Mouse (Mus musculus): ENCODE results near the gene Cd63. TPM values are rescaled to one million over a fixed set of nuclear protein-coding genes. Genes with fewer than 3 reads are reported as not detected.

Gene Cd63
- total and polyA plus RNA-seq, 3 experiments, result 0.04 to 1.7 (median 0.22) TPM

DNA sequence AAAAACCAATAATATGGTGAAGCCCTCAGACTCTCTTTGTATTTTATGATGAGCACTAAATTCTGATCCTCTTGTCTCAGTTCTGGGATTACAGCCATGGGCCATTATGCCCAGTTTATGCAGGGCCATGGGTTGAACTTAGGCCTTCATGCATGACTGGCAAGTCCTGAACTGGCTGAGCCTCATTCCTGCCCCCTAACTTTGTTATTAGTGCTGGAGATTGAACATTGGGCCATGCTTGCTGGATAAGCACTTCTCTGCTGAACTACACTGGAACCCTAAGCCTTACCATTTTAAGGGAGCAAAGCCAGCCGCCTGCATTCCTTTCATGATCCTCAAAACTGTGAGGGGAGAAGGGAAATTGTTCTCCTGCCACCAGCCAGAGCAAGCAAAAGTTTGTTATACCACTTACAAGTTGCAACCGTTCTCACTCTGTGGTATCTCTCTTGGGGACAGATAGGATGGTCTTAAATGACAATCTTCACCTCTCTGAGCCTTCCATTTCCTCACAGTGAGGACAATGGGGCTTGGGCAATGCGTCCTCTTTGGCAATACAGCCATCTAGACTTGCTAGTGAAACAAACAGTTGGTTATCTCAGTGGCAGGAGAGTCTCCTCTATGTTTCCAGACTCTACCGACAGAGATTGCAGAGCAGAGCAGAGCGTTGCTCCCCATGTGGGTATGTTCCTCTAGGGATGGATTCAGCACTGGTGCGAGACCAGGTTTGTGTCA lies 864 bp upstream of the Cd63 start:
- Histone ChIP-seq H3K9me3 (replicated peaks) (no peaks in the 10 kb centered on the region), H3K36me3 (replicated peaks) (no peaks in the 10 kb centered on the region), H3K27me3 (ENCODE audit: insufficient read depth, low read length) (peaks cover 41% of the 10 kb centered on the region), H3K4me1 (ENCODE audit: insufficient read depth, low read depth, low read length) (peaks cover 11% of the 10 kb centered on the region), H3K4me3 (ENCODE audit: low read depth, low read length) (no peak overlapping the region)
- DNase-seq (ENCODE audit: low spot score) (no peak), ATAC-seq (ENCODE audit: extremely low read depth, insufficient number of reproducible peaks, low FRiP score, poor library complexity, severe bottlenecking) (no peak)
- TF ChIP-seq TAL1 (conservative IDR thresholded peaks at IDR 0.05; ENCODE audit: low read depth, low read length) (no peak), CTCF (IDR thresholded peaks at IDR 0.05; ENCODE audit: low read depth, low read length) (no peak), POLR2AphosphoS5 (IDR thresholded peaks at IDR 0.05; ENCODE audit: insufficient replicate concordance, low read depth, low read length) (no peak), GATA2 (IDR thresholded peaks at IDR 0.05; ENCODE audit: borderline replicate concordance, low read depth, low read length) (no peak)

DNA sequence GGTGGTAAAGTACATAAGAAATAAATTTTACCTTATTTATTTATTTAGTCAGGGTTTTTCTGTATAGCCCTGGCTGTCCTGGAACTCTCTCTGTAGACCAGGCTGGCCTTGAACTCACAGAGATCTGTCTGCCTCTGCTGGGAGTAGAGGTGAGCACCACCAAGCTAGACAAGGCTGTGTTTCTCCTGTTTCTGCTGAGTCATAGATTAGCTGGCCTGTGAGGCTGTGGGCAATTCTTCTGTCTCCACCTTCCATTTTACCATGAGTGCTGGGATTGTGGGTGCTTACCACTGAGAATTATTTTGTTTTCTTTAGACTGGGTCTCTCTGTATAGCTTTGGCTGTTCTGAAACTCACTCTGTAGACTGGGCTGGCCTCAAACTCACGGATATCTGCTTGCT lies 620 bp downstream of the Cd63 start:
- Histone ChIP-seq H3K4me3 (ENCODE audit: low read depth, low read length) (no peak overlapping the region), H3K4me1 (ENCODE audit: insufficient read depth, low read depth, low read length) (peaks cover 3% of the 10 kb centered on the region; the same call in 1 of the 2 replicates)
- no peak for ATAC-seq (ENCODE audit: extremely low read depth, insufficient number of reproducible peaks, low FRiP score, poor library complexity, severe bottlenecking)

DNA sequence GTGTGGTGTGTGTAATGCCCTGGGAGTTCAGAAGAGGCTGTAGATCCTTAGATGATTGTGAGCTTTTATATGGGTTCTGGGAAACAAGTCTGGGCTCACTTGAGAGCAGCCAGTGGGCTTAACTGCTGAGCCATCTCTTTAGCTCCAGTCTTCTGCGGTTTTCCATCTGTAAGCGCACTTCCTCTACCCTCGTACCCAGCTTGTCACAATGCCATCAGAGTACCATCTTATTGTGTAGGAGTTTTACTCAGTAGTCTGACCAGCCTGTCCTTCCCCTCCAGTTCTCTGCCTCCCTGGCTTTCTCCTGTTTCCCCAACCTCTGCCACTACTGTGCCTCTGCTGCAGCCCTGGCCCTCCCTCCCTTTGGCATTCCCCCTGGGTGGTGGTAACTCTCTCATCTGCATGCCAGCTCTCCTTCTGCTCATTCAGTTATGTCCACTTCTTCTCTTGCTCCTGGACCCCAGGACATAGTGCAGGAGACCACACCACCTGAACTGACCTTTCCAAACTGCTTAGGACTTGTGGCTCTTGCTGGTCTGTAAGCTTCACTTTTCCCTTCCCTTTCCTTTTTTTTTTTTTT lies 1.7 kb downstream of the Cd63 start:
- peaks cover 37% of the 10 kb centered on the region for H3K27me3 ChIP-seq (ENCODE audit: insufficient read depth, low read length)
- no peak for DNase-seq (ENCODE audit: low spot score)
- no peak for ATAC-seq (ENCODE audit: extremely low read depth, insufficient number of reproducible peaks, low FRiP score, poor library complexity, severe bottlenecking)
- no peak overlapping the region for H3K4me3 ChIP-seq (ENCODE audit: low read depth, low read length)
- H3K36me3 ChIP-seq (replicated peaks), result no peaks in the 10 kb centered on the region
- H3K4me1 ChIP-seq (ENCODE audit: insufficient read depth, low read depth, low read length), result peaks cover 3% of the 10 kb centered on the region; the same call in 1 of the 2 replicates
- TF ChIP-seq GATA1 (IDR thresholded peaks at IDR 0.05; ENCODE audit: borderline replicate concordance, low read length) (no peak), TAL1 (conservative IDR thresholded peaks at IDR 0.05; ENCODE audit: low read depth, low read length) (no peak), GATA2 (IDR thresholded peaks at IDR 0.05; ENCODE audit: borderline replicate concordance, low read depth, low read length) (no peak), POLR2AphosphoS5 (IDR thresholded peaks at IDR 0.05; ENCODE audit: insufficient replicate concordance, low read depth, low read length) (no peak), CTCF (IDR thresholded peaks at IDR 0.05; ENCODE audit: low read depth, low read length) (no peak)
- no peaks in the 10 kb centered on the region for H3K9me3 ChIP-seq (replicated peaks)

More for the DNA sequence above, 620 bp downstream of the Cd63 start:
- TF ChIP-seq TAL1 (conservative IDR thresholded peaks at IDR 0.05; ENCODE audit: low read depth, low read length) (no peak), POLR2AphosphoS5 (IDR thresholded peaks at IDR 0.05; ENCODE audit: insufficient replicate concordance, low read depth, low read length) (no peak), GATA2 (IDR thresholded peaks at IDR 0.05; ENCODE audit: borderline replicate concordance, low read depth, low read length) (no peak), CTCF (IDR thresholded peaks at IDR 0.05; ENCODE audit: low read depth, low read length) (no peak)
- H3K36me3 ChIP-seq (replicated peaks), result no peaks in the 10 kb centered on the region
- DNase-seq (ENCODE audit: low spot score), result no peak
- H3K27me3 ChIP-seq (ENCODE audit: insufficient read depth, low read length), result peaks cover 43% of the 10 kb centered on the region
- H3K9me3 ChIP-seq (replicated peaks), result no peaks in the 10 kb centered on the region

- Histone ChIP-seq H3K9me3 (replicated peaks) (no peaks in the 10 kb centered on the region), H3K4me1 (ENCODE audit: insufficient read depth, low read depth, low read length) (peaks cover 5% of the 10 kb centered on the region), H3K36me3 (replicated peaks) (no peaks in the 10 kb centered on the region), H3K4me3 (ENCODE audit: low read depth, low read length) (no peak overlapping the region), H3K27me3 (ENCODE audit: insufficient read depth, low read length) (peaks cover 50% of the 10 kb centered on the region)
- no peak for ATAC-seq (ENCODE audit: extremely low read depth, insufficient number of reproducible peaks, low FRiP score, poor library complexity, severe bottlenecking)
- TF ChIP-seq GATA1 (IDR thresholded peaks at IDR 0.05; ENCODE audit: borderline replicate concordance, low read length) (no peak), POLR2AphosphoS5 (IDR thresholded peaks at IDR 0.05; ENCODE audit: insufficient replicate concordance, low read depth, low read length) (no peak), TAL1 (conservative IDR thresholded peaks at IDR 0.05; ENCODE audit: low read depth, low read length) (no peak), GATA2 (IDR thresholded peaks at IDR 0.05; ENCODE audit: borderline replicate concordance, low read depth, low read length) (no peak), CTCF (IDR thresholded peaks at IDR 0.05; ENCODE audit: low read depth, low read length) (no peak)
- no peak for DNase-seq (ENCODE audit: low spot score)
Measured at GRCm38 (mm10) chr10:128904812-128905211, 4.0 kb downstream of the Cd63 start.

- TF ChIP-seq CTCF (IDR thresholded peaks at IDR 0.05; ENCODE audit: low read depth, low read length) (no peak), GATA2 (IDR thresholded peaks at IDR 0.05; ENCODE audit: borderline replicate concordance, low read depth, low read length) (no peak), TAL1 (conservative IDR thresholded peaks at IDR 0.05; ENCODE audit: low read depth, low read length) (no peak), POLR2AphosphoS5 (IDR thresholded peaks at IDR 0.05; ENCODE audit: insufficient replicate concordance, low read depth, low read length) (no peak), GATA1 (IDR thresholded peaks at IDR 0.05; ENCODE audit: borderline replicate concordance, low read length) (no peak)
- ATAC-seq (ENCODE audit: extremely low read depth, insufficient number of reproducible peaks, low FRiP score, poor library complexity, severe bottlenecking) (no peak), DNase-seq (ENCODE audit: low spot score) (no peak)
- Histone ChIP-seq H3K36me3 (replicated peaks) (no peaks in the 10 kb centered on the region), H3K4me3 (ENCODE audit: low read depth, low read length) (no peak overlapping the region), H3K9me3 (replicated peaks) (no peaks in the 10 kb centered on the region), H3K27me3 (ENCODE audit: insufficient read depth, low read length) (peaks cover 73% of the 10 kb centered on the region), H3K4me1 (ENCODE audit: insufficient read depth, low read depth, low read length) (peaks cover 6% of the 10 kb centered on the region)
Measured at GRCm38 (mm10) chr10:128908778-128909448, 8.1 kb downstream of the Cd63 start.

DNA sequence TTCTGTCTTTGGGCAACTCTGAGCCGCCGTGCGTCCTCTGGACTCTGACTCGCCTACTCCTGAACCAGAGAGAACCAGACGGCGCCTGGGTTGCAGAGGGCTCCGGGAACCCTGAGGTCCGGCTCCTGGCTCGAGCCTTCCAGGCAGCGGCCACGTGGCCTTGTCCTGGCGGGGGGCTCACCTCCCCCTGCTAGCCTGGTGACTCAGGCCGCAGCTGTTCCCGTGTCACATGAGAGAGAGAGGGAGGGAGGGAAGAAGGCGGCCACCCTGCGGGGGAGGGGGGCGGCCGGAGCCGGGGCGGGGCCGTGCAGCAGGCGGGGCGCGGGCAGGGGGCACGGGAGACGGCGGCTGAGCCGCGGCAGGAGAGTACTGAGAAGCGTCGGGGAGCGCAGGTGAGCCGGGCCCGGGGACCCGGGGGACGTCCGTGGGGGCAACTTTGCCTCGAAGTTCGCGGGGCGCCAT lies 8.8 kb downstream of the Cd63 start:
- peaks cover 68% of the 10 kb centered on the region for H3K27me3 ChIP-seq (ENCODE audit: insufficient read depth, low read length)
- no peak for ATAC-seq (ENCODE audit: extremely low read depth, insufficient number of reproducible peaks, low FRiP score, poor library complexity, severe bottlenecking)
- no peaks in the 10 kb centered on the region for H3K9me3 ChIP-seq (replicated peaks)
- no peaks in the 10 kb centered on the region for H3K36me3 ChIP-seq (replicated peaks)
- no peak overlapping the region for H3K4me3 ChIP-seq (ENCODE audit: low read depth, low read length)
- peaks cover 6% of the 10 kb centered on the region for H3K4me1 ChIP-seq (ENCODE audit: insufficient read depth, low read depth, low read length)
- no peak for DNase-seq (ENCODE audit: low spot score)
- no peak for TF ChIP-seq POLR2AphosphoS5 (IDR thresholded peaks at IDR 0.05; ENCODE audit: insufficient replicate concordance, low read depth, low read length)
- no peak for TF ChIP-seq TAL1 (conservative IDR thresholded peaks at IDR 0.05; ENCODE audit: low read depth, low read length)
- no peak for TF ChIP-seq GATA1 (IDR thresholded peaks at IDR 0.05; ENCODE audit: borderline replicate concordance, low read length)
- no peak for TF ChIP-seq CTCF (IDR thresholded peaks at IDR 0.05; ENCODE audit: low read depth, low read length)
- TF ChIP-seq GATA2 (IDR thresholded peaks at IDR 0.05; ENCODE audit: borderline replicate concordance, low read depth, low read length), result no peak
